Mouse (Mus musculus) stomach, embryonic 14.5 days (tissue): ENCODE results near the gene Pde6d. TPM values are rescaled to one million over a fixed set of nuclear protein-coding genes. Genes with fewer than 3 reads are reported as not detected.
A peak's percentile ranks its signal among the peaks of the same experiment; 100 is the strongest.

Experiments used
- ATAC-seq: fragments of 200-750 bp; cut with Nextera tagmentation; 2 replicates; pipeline ENCODE4 v1.8.0; 2017; ENCODE audit warnings: low read depth, moderate TSS enrichment; ENCODE audit not compliant: insufficient number of reproducible peaks, insufficient read depth, low FRiP score
- H3K27ac ChIP-seq: fragments of 300-500 bp; sonication (generic); 2 replicates; pipeline ENCODE4 v1.5.1; 2014; ENCODE audit warnings: mild to moderate bottlenecking, low read length, moderate library complexity, mixed read lengths
- H3K27me3 ChIP-seq: fragments of 300-500 bp; sonication (generic); 2 replicates; pipeline ENCODE4 v1.6.1; 2014; ENCODE audit warnings: low read length, control low read depth, mixed read lengths; ENCODE audit not compliant: control insufficient read depth, insufficient read depth
- H3K36me3 ChIP-seq: fragments of 300-500 bp; sonication (generic); 2 replicates; pipeline ENCODE4 v1.6.1; 2014; ENCODE audit warnings: mild to moderate bottlenecking, control low read depth, low read length, moderate library complexity, mixed read lengths; ENCODE audit not compliant: control insufficient read depth, insufficient read depth
- H3K4me1 ChIP-seq: fragments of 300-500 bp; sonication (generic); 2 replicates; pipeline ENCODE4 v1.6.1; 2014; ENCODE audit warnings: low read length, control low read depth, mixed read lengths; ENCODE audit not compliant: control insufficient read depth, insufficient read depth
- H3K4me2 ChIP-seq: fragments of 300-500 bp; sonication (generic); replicated peaks from 2 replicates; pipeline ENCODE4 v1.6.1; 2014; ENCODE audit warnings: low read depth, low read length, control low read depth
- H3K4me3 ChIP-seq: fragments of 300-500 bp; sonication (generic); 2 replicates; pipeline ENCODE4 v1.5.1; 2014; ENCODE audit warnings: low read depth, low read length, control low read depth
- H3K9ac ChIP-seq: fragments of 300-500 bp; sonication (generic); replicated peaks from 2 replicates; pipeline ENCODE4 v1.6.1; 2014; ENCODE audit warnings: low read depth, mild to moderate bottlenecking, control low read depth, low read length, moderate library complexity, mixed read lengths
- H3K9me3 ChIP-seq: fragments of 300-500 bp; sonication (generic); 2 replicates; pipeline ENCODE4 v1.6.1; 2016; ENCODE audit warnings: low read depth, low read length, control low read depth; ENCODE audit not compliant: control insufficient read depth
- WGBS: fragments of 180-500 bp; shearing (Covaris S2); extraction: QIAGEN DNeasy Blood & Tissue Kit; methylation state at CpG from one replicate; pipeline ENCODE4 v1.1.7; 2014; 5-methylcytosine and 5-hydroxymethylcytosine counted together
- polyA plus RNA-seq: library from polyadenylated mRNA; unstranded; fragments of >200 nt; fragmentation: Nextera tagmentation; extraction: Ambion mirVana; gene quantifications from 2 replicates; pipeline ENCODE4 v1.2.1, GENCODE M21; 2014

The Pde6d gene
- polyA plus RNA-seq, 1 experiment from 2014 or later, result 56.6 TPM

DNA sequence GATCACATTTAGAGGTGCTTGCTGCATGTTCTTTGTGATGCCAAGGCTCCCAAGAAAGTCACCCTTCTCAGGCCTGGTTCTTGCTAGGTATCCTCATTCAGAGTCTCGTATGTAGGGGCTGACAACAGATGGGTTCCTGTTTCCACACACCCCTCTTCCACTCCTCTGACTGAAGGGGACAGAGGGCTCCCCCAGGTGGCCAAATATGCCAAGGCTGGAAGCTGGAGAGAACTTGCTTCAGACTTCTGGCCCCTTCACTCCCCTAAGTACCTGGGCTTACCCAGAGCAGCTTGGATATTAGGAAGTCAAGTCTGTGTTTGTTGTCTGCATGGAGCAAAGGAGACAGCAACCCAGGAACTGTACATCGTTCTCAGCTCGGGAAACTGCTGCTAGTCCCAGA lies 82.5 kb downstream of the Pde6d start:
- no peak overlapping the region for H3K4me2 ChIP-seq
- no peaks in the 10 kb centered on the region for H3K36me3 ChIP-seq
- H3K9ac ChIP-seq, result no peak overlapping the region
- H3K4me3 ChIP-seq, result no peak overlapping the region
- WGBS, result 34% methylated on average over 3 of the region's 3 CpGs
- H3K27ac ChIP-seq, result no peak overlapping the region
- H3K9me3 ChIP-seq, result no peaks in the 10 kb centered on the region
- no peaks in the 10 kb centered on the region for H3K27me3 ChIP-seq
- no peak for ATAC-seq
- H3K4me1 ChIP-seq, result peaks cover 48% of the 10 kb centered on the region

DNA sequence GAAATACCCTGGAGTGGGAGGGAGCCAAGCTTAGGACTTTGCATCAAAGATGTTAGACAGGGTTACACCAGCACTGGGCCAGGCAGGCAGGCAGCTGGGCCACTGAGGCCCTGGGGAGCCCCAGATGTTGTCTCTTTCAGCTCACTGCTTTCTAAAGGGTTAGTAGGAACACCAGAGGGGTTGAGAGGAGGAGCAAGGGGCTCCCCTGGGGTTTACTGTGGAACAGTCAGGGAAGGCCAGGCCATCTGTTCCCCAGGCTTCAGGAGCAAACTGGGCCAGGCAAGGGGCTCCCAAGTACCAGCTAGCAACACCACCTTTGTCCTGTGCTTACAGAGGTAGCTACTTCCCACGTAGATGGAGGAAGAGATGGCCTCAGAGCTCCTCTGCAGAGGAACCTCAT lies 83.8 kb downstream of the Pde6d start:
- Histone ChIP-seq H3K36me3 (no peaks in the 10 kb centered on the region), H3K27me3 (no peaks in the 10 kb centered on the region), H3K4me2 (no peak overlapping the region), H3K9ac (no peak overlapping the region), H3K4me3 (no peak overlapping the region), H3K4me1 (peaks cover 42% of the 10 kb centered on the region), H3K27ac (peak overlapping the region; percentile 58; the same call in 1 of the 2 replicates), H3K9me3 (no peaks in the 10 kb centered on the region)
- 61% methylated on average over 1 of the region's 1 CpGs for WGBS
- ATAC-seq, result no peak

DNA sequence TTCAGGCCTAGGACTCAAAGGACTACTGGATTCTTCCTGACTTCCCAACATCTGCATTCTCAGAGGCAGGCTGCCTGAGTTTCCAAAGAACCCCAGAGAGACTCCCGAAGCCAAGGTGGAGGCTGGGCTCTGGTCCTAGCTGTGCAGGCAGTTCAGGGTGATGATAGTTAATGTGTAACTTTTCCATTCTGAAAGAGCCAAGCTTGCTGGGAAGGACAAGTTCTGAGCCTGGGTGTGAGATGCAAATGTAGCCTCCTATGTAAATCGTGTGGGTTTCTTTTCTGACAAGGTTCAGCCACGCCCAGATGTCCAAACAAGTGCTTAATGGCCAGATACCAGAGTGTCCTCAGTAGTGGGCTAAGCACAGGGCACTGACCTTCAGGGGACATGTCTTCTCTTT lies 84.4 kb downstream of the Pde6d start:
- no peaks in the 10 kb centered on the region for H3K9me3 ChIP-seq
- peak overlapping the region; percentile 84; the same call in 1 of the 2 replicates for H3K27ac ChIP-seq
- H3K4me3 ChIP-seq, result no peak overlapping the region
- H3K27me3 ChIP-seq, result no peaks in the 10 kb centered on the region
- no peak overlapping the region for H3K4me2 ChIP-seq
- ATAC-seq, result peak; percentile 62; the same call in 1 of the 2 replicates
- 38% methylated on average over 3 of the region's 3 CpGs for WGBS
- no peak overlapping the region for H3K9ac ChIP-seq
- peaks cover 37% of the 10 kb centered on the region for H3K4me1 ChIP-seq
- H3K36me3 ChIP-seq, result no peaks in the 10 kb centered on the region

DNA sequence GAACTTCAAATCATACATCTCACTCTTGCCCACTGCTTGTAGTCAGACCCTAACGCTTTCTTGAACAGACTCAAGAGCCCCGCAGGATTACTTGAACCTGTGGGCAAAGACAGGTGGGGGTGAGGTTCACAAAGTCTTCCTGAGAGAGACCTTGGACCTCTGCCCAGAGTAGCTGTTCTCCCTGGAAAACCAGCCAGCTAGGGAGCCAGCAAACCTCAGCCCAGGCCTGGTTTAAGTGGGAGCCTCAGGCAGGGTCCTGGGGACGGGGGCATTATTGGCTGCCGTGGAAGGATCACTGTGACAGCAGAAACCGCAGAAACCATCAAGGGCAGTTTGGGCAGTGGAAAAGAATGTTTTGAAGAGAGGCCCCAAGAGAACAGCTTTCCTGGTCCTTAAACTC lies 85.1 kb downstream of the Pde6d start:
- Histone ChIP-seq H3K9me3 (no peaks in the 10 kb centered on the region), H3K4me3 (no peak overlapping the region), H3K36me3 (no peaks in the 10 kb centered on the region), H3K9ac (no peak overlapping the region), H3K4me1 (peaks cover 35% of the 10 kb centered on the region), H3K4me2 (no peak overlapping the region), H3K27me3 (no peaks in the 10 kb centered on the region), H3K27ac (peak overlapping the region; percentile 84)
- no peak for ATAC-seq
- 67% methylated on average over 5 of the region's 5 CpGs for WGBS

DNA sequence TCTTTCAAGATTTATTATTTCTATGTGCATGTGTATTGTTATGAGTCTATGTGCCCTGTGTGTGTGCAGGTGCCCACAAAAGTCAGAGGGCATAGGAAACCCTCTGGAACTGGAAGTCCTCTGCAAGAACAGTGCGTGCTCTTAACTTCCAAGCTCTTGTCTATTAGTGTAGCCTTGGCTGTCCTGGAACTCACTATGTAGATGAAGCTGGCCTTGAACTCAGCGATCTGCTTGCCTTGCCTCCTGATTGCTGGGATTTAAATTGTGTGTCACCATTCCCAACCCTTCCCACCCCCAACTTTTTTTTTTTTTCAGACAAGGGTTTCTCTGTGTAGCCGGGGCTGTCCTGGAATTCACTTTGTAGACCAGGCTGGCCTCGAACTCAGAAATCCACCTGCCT lies 86.1 kb downstream of the Pde6d start:
- Histone ChIP-seq H3K9me3 (no peaks in the 10 kb centered on the region), H3K27ac (no peak overlapping the region), H3K4me2 (no peak overlapping the region), H3K36me3 (no peaks in the 10 kb centered on the region), H3K27me3 (no peaks in the 10 kb centered on the region), H3K9ac (no peak overlapping the region), H3K4me1 (peaks cover 35% of the 10 kb centered on the region), H3K4me3 (no peak overlapping the region)
- WGBS, result 90% methylated on average over 4 of the region's 4 CpGs
- no peak for ATAC-seq

DNA sequence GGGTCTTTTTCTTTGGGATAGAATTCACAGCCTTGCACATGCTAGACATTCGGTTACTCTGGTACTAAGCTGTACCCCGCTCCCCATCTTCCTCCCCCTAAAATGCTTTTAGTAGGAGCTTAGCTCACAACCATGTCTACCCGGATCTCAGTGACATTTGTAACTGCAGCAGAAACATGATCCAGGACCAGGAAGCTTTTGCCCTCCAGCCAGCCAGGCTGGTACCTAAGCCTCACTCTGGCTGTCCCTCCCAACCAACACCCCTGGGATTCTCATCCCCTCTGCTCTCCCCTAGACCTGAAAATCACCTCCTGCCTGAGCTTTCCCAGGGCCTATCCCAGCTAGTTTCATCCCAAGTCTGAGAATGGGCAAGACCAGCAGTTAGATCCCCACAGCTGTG lies 88.6 kb downstream of the Pde6d start:
- Histone ChIP-seq H3K27ac (no peak overlapping the region), H3K36me3 (no peaks in the 10 kb centered on the region), H3K4me2 (no peak overlapping the region), H3K27me3 (no peaks in the 10 kb centered on the region), H3K9me3 (no peaks in the 10 kb centered on the region), H3K4me3 (no peak overlapping the region), H3K4me1 (peaks cover 33% of the 10 kb centered on the region), H3K9ac (no peak overlapping the region)
- 75% methylated on average over 3 of the region's 3 CpGs for WGBS
- ATAC-seq, result no peak

Other genes starting within 250 kb of the Pde6d start
- gene Ncl, start 223.2 kb downstream of the Pde6d start, polyA plus RNA-seq, result 335 and 360 TPM in 2 replicates
- gene Nmur1, start 156.4 kb downstream of the Pde6d start, polyA plus RNA-seq, result not detected in 2 replicates
- gene Tex44, start 156.3 kb downstream of the Pde6d start, polyA plus RNA-seq, result not detected in 2 replicates
- 2,677 and 2,766 TPM in 2 replicates for gene Ptma, start 55.9 kb downstream of the Pde6d start, polyA plus RNA-seq
- gene Cops7b, start 275 bp upstream of the Pde6d start, polyA plus RNA-seq, result 38.2 and 38.9 TPM in 2 replicates
- gene Nppc, start 87.9 kb upstream of the Pde6d start, polyA plus RNA-seq, result 1.2 and 3.0 TPM in 2 replicates
- 25.8 and 26.4 TPM in 2 replicates for gene Dis3l2, start 121.2 kb upstream of the Pde6d start, polyA plus RNA-seq